ENCODE assay signal across 8 mouse cellular contexts in genomic region chr4:138453753-138454570, GRCm38 (mm10). TPM values are rescaled to one million over a fixed set of nuclear protein-coding genes. Genes with fewer than 3 reads are reported as not detected.
DNase-seq lines count a peak whose midpoint lies in the region; ATAC-seq lines count a peak whose summit lies in the region.

Gene Camk2n1 (plus strand): TSS chr4:138454314.

- no peaks in the 10 kb centered on the region for H3K36me3 ChIP-seq in embryonic facial prominence, embryonic 15.5 days
- no peaks in the 10 kb centered on the region for H3K36me3 ChIP-seq in heart, embryonic 11.5 days (ENCODE audit: control insufficient read depth, insufficient read depth, low read length)
- no peaks in the 10 kb centered on the region for H3K36me3 ChIP-seq in kidney, embryonic 14.5 days (ENCODE audit: control insufficient read depth, insufficient read depth, low read length)
- H3K36me3 ChIP-seq in limb, embryonic 13.5 days, result no peaks in the 10 kb centered on the region
- H3K36me3 ChIP-seq in midbrain, embryonic 14.5 days (ENCODE audit: control insufficient read depth, insufficient read depth, low read length), result no peaks in the 10 kb centered on the region
- no peaks in the 10 kb centered on the region for H3K36me3 ChIP-seq in splenic B cell, adult 2 months (ENCODE audit: control insufficient read depth, insufficient read depth, low read length, poor library complexity, severe bottlenecking)

- H3K4me1 ChIP-seq in embryonic facial prominence, embryonic 15.5 days, result peaks cover 30% of the 10 kb centered on the region
- peaks cover 10% of the 10 kb centered on the region for H3K4me1 ChIP-seq in heart, embryonic 11.5 days (ENCODE audit: control insufficient read depth, insufficient read depth, low read length)
- H3K4me1 ChIP-seq in kidney, embryonic 14.5 days (ENCODE audit: control insufficient read depth, insufficient read depth, low read length), result peaks cover 36% of the 10 kb centered on the region
- H3K4me1 ChIP-seq in limb, embryonic 13.5 days, result peaks cover 30% of the 10 kb centered on the region
- peaks cover 28% of the 10 kb centered on the region for H3K4me1 ChIP-seq in midbrain, embryonic 14.5 days (ENCODE audit: control insufficient read depth, insufficient read depth, low read length)

- peak within 1 kb of the TSS; percentile 60 for H3K9ac ChIP-seq in embryonic facial prominence, embryonic 15.5 days
- peak within 1 kb of the TSS; percentile 72 for H3K9ac ChIP-seq in heart, embryonic 11.5 days (ENCODE audit: low read depth, low read length)
- H3K9ac ChIP-seq in kidney, embryonic 14.5 days (ENCODE audit: low read depth, low read length), result peak within 1 kb of the TSS; percentile 92
- peak within 1 kb of the TSS; percentile 83 for H3K9ac ChIP-seq in limb, embryonic 13.5 days
- peak within 1 kb of the TSS; percentile 93 for H3K9ac ChIP-seq in midbrain, embryonic 14.5 days (replicated peaks; ENCODE audit: low read length)

- under 1% methylated on average over 35 of the region's 64 CpGs for WGBS in embryonic facial prominence, embryonic 15.5 days
- WGBS in heart, embryonic 11.5 days (ENCODE audit: insufficient replicate concordance), result under 1% methylated on average over 28 of the region's 64 CpGs
- 0% methylated on average over 37 of the region's 64 CpGs for WGBS in kidney, embryonic 14.5 days
- WGBS in limb, embryonic 13.5 days, result 0% methylated on average over 26 of the region's 64 CpGs
- under 1% methylated on average over 59 of the region's 64 CpGs for WGBS in midbrain, embryonic 14.5 days

- H3K4me2 ChIP-seq in embryonic facial prominence, embryonic 15.5 days (replicated peaks), result peak within 1 kb of the TSS; percentile 94
- peak within 1 kb of the TSS; percentile 98 for H3K4me2 ChIP-seq in heart, embryonic 11.5 days
- peak within 1 kb of the TSS; percentile 58 for H3K4me2 ChIP-seq in kidney, embryonic 14.5 days (replicated peaks; ENCODE audit: low read depth, low read length)
- peak within 1 kb of the TSS; percentile 97 for H3K4me2 ChIP-seq in limb, embryonic 13.5 days (replicated peaks)
- peak within 1 kb of the TSS; percentile 81 for H3K4me2 ChIP-seq in midbrain, embryonic 14.5 days (ENCODE audit: low read length)

- H3K27me3 ChIP-seq in embryonic facial prominence, embryonic 15.5 days, result peaks cover 64% of the 10 kb centered on the region
- H3K27me3 ChIP-seq in heart, embryonic 11.5 days (ENCODE audit: control insufficient read depth, insufficient read depth, low read length), result peaks cover 88% of the 10 kb centered on the region
- no peaks in the 10 kb centered on the region; the same call in 1 of the 2 replicates for H3K27me3 ChIP-seq in kidney, embryonic 14.5 days (ENCODE audit: control insufficient read depth, insufficient read depth, low read length)
- peaks cover 79% of the 10 kb centered on the region for H3K27me3 ChIP-seq in limb, embryonic 13.5 days
- no peaks in the 10 kb centered on the region for H3K27me3 ChIP-seq in midbrain, embryonic 14.5 days (ENCODE audit: control insufficient read depth, insufficient read depth, low read length)
- no peaks in the 10 kb centered on the region; the same call in 1 of the 2 replicates for H3K27me3 ChIP-seq in splenic B cell, adult 2 months (ENCODE audit: control insufficient read depth, insufficient read depth, low read length, poor library complexity, severe bottlenecking)

- H3K9me3 ChIP-seq in embryonic facial prominence, embryonic 15.5 days (replicated peaks), result no peaks in the 10 kb centered on the region
- no peaks in the 10 kb centered on the region for H3K9me3 ChIP-seq in heart, embryonic 11.5 days (replicated peaks; ENCODE audit: control insufficient read depth, low read length)
- no peaks in the 10 kb centered on the region for H3K9me3 ChIP-seq in kidney, embryonic 14.5 days (ENCODE audit: control insufficient read depth, low read length)
- no peaks in the 10 kb centered on the region for H3K9me3 ChIP-seq in limb, embryonic 13.5 days
- no peaks in the 10 kb centered on the region for H3K9me3 ChIP-seq in midbrain, embryonic 14.5 days (ENCODE audit: control insufficient read depth, low read length)

- ATAC-seq in embryonic facial prominence, embryonic 15.5 days (ENCODE audit: insufficient number of reproducible peaks, low FRiP score, low TSS enrichment, low read depth), result peak; percentile 80
- peak; percentile 78 for ATAC-seq in heart, embryonic 11.5 days (replicated peaks; ENCODE audit: insufficient number of reproducible peaks, low FRiP score, low TSS enrichment)
- ATAC-seq in kidney, embryonic 14.5 days (ENCODE audit: low FRiP score, low TSS enrichment), result peak; percentile 80
- ATAC-seq in limb, embryonic 13.5 days (ENCODE audit: low FRiP score, low read depth), result peak; percentile 72
- ATAC-seq in midbrain, embryonic 14.5 days (ENCODE audit: low FRiP score, low TSS enrichment), result peak; percentile 76

- H3K4me3 ChIP-seq in embryonic facial prominence, embryonic 15.5 days (replicated peaks), result peak within 1 kb of the TSS; percentile 77
- peak within 1 kb of the TSS; percentile 74 for H3K4me3 ChIP-seq in heart, embryonic 11.5 days (ENCODE audit: low read depth, low read length)
- peak within 1 kb of the TSS; percentile 85 for H3K4me3 ChIP-seq in kidney, embryonic 14.5 days (ENCODE audit: low read length)
- H3K4me3 ChIP-seq in limb, embryonic 13.5 days, result peak within 1 kb of the TSS; percentile 77
- peak within 1 kb of the TSS; percentile 93 for H3K4me3 ChIP-seq in midbrain, embryonic 14.5 days (replicated peaks; ENCODE audit: low read depth, low read length)

- peak within 1 kb of the TSS; percentile 73 for H3K27ac ChIP-seq in embryonic facial prominence, embryonic 15.5 days (replicated peaks)
- 0 out of 2 replicates have a peak within 1 kb of the TSS, but pooled peaks have one; percentile 60 for H3K27ac ChIP-seq in heart, embryonic 11.5 days (ENCODE audit: low read depth, low read length)
- peak within 1 kb of the TSS; percentile 94 for H3K27ac ChIP-seq in kidney, embryonic 14.5 days (ENCODE audit: low read depth, low read length)
- H3K27ac ChIP-seq in limb, embryonic 13.5 days, result peak within 1 kb of the TSS; percentile 55; the same call in 1 of the 2 replicates
- H3K27ac ChIP-seq in midbrain, embryonic 14.5 days (replicated peaks; ENCODE audit: low read depth, low read length), result peak within 1 kb of the TSS; percentile 95

- peak; percentile 29 to 30 for DNase-seq in spleen, adult 18-20 months
- no peak for DNase-seq in spleen, postnatal 14 days (ENCODE audit: low spot score in 2 of 2)
- DNase-seq in midbrain, embryonic 14.5 days, result peak; percentile 89
- peak; percentile 27 for DNase-seq in splenic B cell, adult 2 months (ENCODE audit: low read depth, low spot score)

RNA-seq across cellular contexts. Expression of gene Camk2n1, which starts in this region (rescaled TPM):
- polyA plus RNA-seq in embryonic facial prominence, embryonic 15.5 days (2015; fragmentation: Nextera tagmentation; extraction: Ambion mirVana), result 3.1 and 3.4 TPM in 2 replicates
- polyA plus RNA-seq in heart, embryonic 11.5 days (2014; fragmentation: Nextera tagmentation; extraction: Ambion mirVana), result 1.2 and 1.4 TPM in 2 replicates
- polyA plus RNA-seq in kidney, embryonic 14.5 days (2014; fragmentation: Nextera tagmentation; extraction: Ambion mirVana), result 7.4 and 10.1 TPM in 2 replicates
- polyA plus RNA-seq in limb, embryonic 13.5 days (2015; fragmentation: Nextera tagmentation; extraction: Ambion mirVana), result 1.6 and 1.9 TPM in 2 replicates
- polyA plus RNA-seq in midbrain, embryonic 14.5 days (2014; fragmentation: Nextera tagmentation; extraction: Ambion mirVana), result 15.4 and 20.5 TPM in 2 replicates

Comparison
In these comparisons a context has a peak if more than half of its experiments do, and no peak if none do; other contexts are left out.
1. DNase-seq: peak in spleen, adult 18-20 months (2 of 2), midbrain, embryonic 14.5 days (single experiment) and splenic B cell, adult 2 months (single experiment); none in spleen, postnatal 14 days (0 of 2).
2. Peak in every context shown above with its lines, with median percentiles within 50 percentile points of each other: ATAC-seq, H3K27ac ChIP-seq, H3K4me2 ChIP-seq, H3K4me3 ChIP-seq and H3K9ac ChIP-seq.